Mouse (Mus musculus) induced T-regulatory cell, adult 2 months (primary cell): ENCODE results near the gene Cox7a2.

Experiments used
- DNase-seq: peaks from one replicate; pipeline ENCODE4 v3.0.0-alpha.2; 2012; ENCODE audit warnings: low read depth

The Cox7a2 gene

DNA sequence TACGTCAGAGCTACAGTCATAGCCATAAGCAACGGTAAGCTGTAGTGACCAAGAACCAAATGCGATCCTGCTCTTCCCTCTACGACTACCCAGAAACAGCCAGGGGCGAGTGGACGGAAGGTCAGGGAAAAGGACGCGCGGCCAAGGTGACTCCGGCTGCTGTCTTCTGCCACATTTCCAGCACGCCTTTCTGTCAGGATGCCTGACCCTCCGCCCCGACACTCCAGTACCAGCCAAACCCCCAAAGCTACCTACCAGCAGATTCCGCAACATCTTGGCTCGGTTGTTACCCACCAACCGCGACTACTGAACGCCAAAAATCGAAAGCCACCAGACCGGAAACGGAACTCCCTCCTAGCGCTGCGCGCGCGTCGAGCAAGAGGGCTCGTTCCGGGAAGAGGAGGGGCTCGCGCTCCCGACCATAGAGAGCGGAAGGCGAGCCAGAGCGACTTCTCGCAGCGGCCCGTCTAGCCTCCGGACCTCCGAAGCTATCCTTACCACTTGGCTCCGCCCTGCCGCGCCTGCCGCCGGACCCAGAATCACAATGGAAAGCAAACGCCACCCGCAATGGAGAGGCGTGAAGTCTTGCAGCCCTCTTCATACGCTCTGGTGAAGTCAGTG lies at the start of gene Cox7a2:
TSS of gene Cox7a2 (minus strand) at position 494 of the 621 bp plus-strand sequence.
- DNase-seq: peak; percentile 97

DNA sequence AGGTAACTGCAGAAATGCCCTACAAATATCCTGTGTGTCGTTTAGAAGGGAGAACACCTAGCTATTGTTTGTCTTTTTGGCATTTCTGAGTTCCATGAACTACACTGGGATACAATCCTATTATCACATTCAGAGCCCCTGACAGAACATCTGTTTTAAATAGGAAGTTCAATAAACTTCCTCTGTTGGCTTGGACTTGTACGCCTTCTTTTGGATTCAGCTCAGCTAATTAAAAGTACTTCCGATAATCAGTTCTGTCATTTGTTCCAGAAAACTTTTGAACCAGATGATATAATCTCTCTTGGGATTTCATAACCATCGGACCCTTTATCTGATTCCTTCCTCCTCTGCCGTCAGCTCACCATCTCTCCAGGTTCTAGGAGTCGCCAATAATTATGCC lies 49.7 kb upstream of the Cox7a2 start:
- DNase-seq: no peak

DNA sequence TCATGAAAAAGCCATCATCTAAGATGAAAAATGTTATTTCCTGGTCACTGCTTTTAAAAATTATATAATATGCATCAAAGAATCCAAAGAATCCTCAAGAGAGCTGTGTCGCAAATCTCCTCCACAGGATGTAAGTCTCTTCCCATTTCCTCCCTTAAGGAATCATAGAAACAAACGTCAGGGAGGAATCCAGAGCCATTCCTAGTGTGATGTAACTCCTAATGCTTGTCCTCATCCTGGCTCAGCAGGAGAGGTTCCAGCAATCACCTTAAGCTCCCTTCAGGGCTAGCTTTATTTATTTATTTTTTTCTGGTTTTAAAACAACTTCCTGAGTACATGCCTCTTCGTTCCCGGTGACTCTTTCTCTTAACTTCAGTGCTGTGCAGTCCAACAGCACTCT lies 47.5 kb upstream of the Cox7a2 start:
- DNase-seq: no peak

GRCm38 (mm10) chr9:79806317-79807075 lies 46.8 kb upstream of the Cox7a2 start:
- DNase-seq: peak; percentile 85

DNA sequence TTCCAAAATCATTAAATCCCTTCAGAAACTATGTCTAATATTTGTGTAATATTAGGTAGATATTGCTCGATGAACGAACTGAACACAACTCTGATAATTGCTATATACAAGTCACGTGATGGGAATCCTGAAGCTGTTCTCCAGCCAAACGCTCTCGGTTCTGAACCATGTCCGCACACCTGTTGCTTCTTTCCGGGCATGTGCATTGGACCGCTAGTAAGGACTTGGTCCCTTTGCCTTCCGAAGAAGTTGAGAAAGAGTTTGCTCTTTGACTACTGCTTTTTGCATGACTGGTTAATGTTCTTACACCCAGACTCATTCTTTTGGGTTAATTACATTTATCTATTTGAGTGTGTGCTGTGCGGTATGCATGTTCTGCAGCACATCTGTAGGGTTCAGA lies 45.7 kb upstream of the Cox7a2 start:
- no peak for DNase-seq

DNA sequence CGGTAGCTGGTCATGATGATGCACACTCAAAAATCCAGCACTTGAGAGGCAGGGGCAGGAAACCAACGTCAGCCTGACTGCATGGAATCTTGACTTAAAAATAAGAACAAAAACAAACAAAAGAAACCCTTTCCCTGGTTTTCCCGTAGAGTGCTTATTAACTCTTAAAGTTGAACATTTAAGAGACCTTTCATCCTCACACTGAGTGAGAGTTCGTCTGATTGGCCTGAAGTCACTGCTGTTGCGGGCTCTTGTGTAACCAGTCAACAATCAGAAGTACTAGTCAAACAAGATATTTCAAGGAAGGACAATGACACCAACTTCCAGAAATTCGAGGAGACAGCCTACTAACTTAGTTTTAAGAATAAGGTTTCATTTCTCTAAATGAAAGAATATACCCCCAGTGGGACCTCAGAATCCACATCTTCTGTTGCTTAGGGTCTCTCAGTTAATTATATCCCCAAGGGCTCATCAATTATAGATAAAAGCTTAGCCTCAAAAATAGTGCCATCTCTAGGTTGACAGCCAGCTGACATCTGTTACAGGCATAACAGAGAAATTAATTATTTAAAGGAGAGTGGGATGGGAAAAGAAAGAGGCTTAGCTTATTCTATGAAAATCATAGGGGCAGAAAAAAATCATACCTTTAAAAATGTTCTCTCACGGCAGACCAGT lies 36.9 kb upstream of the Cox7a2 start:
- no peak for DNase-seq

DNA sequence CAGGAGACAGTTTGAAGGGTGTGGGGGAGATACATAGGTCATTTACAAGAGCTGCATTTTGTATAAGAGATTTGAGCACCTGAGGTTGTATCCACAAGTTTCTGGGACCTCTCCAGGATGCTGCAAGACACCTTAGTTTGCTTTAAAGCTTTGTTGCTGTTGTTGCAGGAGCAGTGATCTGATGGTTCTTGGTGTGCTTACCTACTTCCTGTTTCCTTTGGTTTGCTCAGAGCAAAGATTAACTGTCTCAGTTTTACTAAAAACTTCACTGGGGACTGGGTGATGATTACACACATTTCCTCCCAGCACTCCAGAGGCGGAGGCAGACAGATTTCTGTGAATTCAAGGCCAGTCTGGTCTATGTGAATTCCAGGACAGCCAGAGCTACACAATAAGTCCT lies 35.4 kb upstream of the Cox7a2 start:
- peak; percentile 81 for DNase-seq

DNA sequence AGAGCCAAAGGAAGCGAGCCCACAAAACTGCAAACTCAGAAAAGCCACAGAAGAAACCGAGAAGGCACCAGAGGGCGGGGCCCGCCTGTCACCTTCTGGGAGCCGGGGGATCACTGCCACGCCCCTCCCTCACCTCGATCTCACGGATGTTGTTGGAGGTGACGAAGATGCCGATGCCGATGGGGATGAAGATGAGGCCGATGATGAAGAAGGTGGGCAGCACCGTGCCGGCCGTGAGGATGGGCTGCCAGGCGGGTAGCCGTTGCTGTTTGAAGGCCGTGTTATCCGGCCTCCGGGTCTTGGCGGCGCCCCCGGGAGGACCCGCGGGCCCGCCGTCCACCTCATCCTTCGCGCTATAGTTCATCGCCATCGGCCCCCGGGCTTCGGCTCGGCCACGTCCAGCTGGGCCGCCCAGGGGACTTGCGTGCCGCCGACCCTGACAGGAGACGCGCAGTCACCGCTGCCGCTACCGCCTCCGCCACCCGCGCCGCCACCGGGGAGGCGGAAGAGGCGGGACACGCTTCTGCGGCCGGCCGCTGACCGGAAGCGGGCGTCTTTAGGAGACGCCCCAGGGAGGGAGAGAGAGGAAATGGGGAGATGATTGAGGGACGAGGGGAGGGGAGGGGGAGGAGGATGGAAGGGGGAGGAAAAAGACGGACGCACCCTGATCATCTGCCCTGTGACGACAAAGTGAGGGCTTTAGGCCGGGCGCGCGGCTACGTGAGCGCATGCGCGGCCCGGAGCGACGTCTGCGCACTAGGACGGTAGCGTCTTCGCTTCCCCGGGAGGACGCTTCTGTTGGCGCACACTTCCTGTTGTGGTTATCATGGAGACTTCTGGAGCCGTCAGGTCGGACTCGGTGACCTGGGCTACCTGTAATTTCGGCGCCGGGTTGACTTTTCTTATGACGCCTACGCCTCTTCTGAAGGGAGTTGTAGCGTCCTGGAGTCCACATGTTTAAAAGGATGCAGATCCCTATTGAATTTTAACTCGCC lies 33.5 kb upstream of the Cox7a2 start, which contains the start of gene Tmem30a:
TSS of gene Tmem30a (minus strand) at position 667 of the 995 bp plus-strand sequence.
- DNase-seq: peak; percentile 96

DNA sequence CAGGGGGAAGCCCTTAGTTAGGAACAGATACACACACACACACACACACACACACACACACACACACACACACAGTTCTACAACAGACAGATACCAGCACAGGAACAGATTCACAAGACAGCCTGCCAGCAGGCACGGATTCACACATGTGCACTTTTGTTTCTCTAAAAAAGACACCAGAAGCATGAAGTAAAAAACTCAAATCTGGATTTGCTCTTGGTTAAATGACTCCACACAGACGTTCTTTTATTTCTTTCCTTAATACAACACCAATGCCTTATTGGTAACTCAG lies 26.1 kb upstream of the Cox7a2 start:
- no peak for DNase-seq

DNA sequence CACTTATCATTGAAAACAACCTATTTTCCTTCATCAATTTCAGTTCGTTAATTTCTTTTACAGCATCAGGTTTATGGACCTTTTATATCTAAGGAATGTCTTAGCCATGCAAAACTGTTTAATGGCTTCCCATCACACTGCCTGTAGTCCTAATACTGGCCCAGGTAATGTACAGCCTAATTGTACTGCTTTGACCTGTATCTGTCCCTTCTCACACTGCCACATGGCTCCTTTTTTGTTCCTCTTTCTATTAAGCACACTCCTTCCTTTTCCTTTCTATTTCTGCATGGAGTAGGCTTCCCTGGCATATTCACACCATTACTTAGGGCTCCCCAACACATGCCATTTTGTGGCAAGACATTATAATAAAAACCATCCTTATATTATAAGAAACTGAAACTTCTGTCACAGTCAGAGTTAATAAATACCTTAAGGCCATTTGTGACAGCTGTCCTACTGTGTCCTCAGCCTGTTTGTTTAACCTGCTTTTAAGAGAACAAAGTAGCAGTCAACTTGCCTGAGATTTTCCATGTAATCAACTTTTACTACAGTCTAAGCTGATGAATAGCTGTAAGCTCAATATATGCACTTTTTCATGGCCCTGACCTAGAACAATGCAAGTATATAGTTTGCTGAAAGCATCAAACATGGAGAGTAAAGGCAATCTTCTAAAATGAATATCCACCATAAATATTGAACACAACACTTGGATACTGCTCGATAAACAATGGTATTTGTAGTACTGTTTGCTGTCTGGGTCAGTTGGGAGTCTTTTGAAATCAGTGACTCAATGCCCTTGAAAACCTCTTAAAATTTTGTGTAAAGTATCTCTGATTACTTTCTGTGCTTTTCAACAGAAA lies 25.5 kb upstream of the Cox7a2 start:
- DNase-seq: no peak

DNA sequence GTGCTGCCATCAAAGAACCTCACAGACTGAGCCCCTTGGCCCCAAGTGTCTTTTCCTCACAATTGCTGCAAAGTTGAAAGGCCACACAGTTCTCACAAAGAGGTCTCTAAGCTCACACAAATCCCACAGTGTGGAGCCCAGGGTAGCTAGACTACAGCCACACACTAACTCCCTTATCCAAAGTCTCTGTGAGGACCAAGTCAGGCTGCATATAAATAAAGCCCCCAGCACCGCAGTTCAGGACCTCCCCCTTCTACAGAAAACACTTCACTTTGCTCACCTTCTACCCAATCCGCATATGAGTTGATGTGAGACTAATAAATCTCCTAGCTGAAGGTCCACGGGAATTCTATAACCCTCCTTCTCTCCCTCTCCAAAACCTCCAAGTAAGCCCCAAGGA lies 24.8 kb upstream of the Cox7a2 start:
- no peak for DNase-seq

GRCm38 (mm10) chr9:79779354-79779753 lies 19.7 kb upstream of the Cox7a2 start:
- peak; percentile 70 for DNase-seq

DNA sequence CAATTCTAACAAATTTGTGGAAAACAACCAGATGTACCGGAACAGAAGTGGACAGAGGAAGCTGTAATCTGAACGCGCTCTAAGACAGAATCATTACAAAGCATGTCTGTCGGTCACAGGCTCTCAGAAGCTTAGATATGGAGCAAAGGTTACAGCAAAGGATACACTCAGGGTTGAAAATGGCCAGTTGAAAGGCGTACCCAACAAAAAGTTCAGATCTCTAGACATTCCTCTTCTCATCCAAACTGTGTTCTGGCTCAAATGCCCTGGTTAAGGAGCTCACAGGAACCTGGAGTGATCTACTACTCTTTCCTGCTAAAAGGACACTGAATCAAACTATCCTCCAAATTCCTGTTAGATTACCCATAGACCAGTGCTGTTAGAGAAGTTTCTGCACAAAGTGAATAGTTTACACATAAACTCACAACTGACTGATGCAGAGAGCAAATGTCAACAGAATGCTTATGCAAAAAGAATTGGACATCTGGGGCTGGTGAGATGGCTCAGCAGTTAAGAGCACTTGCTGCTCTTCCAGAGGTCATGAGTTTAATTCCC lies 7.4 kb upstream of the Cox7a2 start:
- no peak for DNase-seq

GRCm38 (mm10) chr9:79765329-79765728 lies 5.7 kb upstream of the Cox7a2 start:
- no peak for DNase-seq

DNA sequence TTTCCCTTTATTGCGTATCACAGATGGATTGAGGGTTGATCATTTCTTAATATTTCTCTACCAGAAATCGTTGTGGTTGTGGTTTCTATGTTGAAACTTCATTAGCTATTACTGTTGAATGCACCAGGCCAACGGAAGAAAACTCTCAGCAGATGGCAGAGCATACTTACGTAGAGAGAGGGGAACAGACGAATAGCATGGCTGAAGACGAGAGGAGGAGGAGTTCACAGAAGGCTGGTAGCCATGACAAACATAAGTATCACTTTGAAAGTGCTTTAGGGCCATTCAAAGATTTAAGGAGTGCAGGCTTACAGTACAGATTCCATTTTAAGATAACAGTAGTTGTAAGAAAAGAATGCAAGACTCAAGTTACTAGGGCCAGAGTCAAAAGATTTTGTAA lies 2.8 kb upstream of the Cox7a2 start:
- DNase-seq: no peak

DNA sequence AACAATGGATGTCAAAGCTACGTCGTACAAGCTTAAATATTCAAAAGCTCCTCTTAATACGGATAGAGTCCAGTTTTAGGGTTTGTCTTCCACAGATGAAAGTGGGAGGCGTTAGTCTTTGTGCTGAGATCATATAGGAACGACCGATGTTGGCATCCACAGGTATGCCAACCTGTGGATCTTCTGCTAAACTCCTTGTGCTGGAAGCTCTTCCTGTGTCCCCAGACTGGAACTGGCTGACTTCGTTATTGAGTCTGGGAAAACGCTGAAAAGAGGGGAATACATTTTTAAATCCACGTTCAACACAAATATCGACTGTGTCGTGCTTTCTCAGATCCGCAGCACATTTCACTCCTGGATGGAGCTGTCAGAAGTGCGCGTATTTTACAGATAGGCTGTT lies 398 bp upstream of the Cox7a2 start:
- no peak for DNase-seq

GRCm38 (mm10) chr9:79755311-79755710 lies 4.4 kb downstream of the Cox7a2 start:
- DNase-seq: no peak

GRCm38 (mm10) chr9:79751846-79752245 lies 7.8 kb downstream of the Cox7a2 start:
- no peak for DNase-seq

- no peak for DNase-seq
These were observed 9.0 kb downstream of the Cox7a2 start for GRCm38 (mm10) chr9:79750709-79751108.

- no peak for DNase-seq
These were observed 14.6 kb downstream of the Cox7a2 start for GRCm38 (mm10) chr9:79745036-79745435.

- DNase-seq: no peak
These were observed 24.1 kb downstream of the Cox7a2 start for GRCm38 (mm10) chr9:79735608-79736007.
